Mouse (Mus musculus) mouse trophoblast stem cell (cell line): ENCODE data around the gene Gm4744.
"Not testable (repeated sequence)": the region's sequence is repeated elsewhere in the genome, so short reads cannot be mapped to it uniquely, and the experiment has no call there.

Source experiments
- in situ Hi-C, 2 experiments: fragments of 300-500 bp; cut with MseI, MboI; formaldehyde crosslinking; loops; 2 replicates in 1 of 2; 3 replicates in 1 of 2; pipeline ENCODE4 v1.15.1; 2025

Gm4744 gene

GRCm38 (mm10) chr6:40951770-40952169 lies at the start of gene Gm4744:
TSS of gene Gm4744 (minus strand) at chr6:40951870.
- in situ Hi-C loops: no loop called here

DNA sequence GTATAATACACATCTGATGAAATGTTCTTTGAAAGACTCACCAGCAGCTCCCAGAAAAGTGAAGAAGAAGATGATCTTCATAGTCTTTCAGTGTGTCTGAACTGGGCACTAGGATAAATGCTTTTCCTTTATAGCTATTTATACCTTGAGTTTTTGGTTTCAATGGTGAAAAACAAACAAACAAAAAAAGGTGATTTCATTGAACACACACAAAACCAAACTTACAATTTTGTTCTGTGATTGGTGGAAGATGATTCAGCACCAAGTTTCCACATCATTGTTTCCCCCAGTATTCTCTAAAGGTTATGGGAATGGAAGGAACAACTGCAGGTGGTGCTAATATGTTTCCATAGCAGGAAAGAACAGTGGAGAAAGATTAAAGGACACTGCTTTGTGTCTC lies 47.7 kb upstream of the Gm4744 start, which contains the start of gene Gm2663:
Gene Gm2663, minus strand, starts transcription at position 101 of the 400 bp plus-strand sequence.
- in situ Hi-C loops: not testable (repeated sequence)

DNA sequence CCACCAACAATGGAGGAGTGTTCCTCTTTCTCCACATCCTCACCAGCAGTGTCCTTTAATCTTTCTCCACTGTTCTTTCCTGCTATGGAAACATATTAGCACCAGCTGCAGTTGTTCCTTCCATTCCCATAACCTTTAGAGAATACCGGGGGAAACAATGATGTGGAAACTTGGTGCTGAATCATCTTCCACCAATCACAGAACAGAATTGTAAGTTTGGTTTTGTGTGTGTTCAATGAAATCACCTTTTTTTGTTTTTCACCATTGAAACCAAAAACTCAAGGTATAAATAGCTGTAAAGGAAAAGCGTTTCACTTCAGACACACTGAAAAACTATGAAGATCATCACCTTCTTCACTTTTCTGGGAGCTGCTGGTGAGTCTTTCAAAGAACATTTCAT lies 12.8 kb upstream of the Gm4744 start, which contains the start of gene 1810009J06Rik:
Gene 1810009J06Rik, plus strand, starts transcription at position 301 of the 400 bp plus-strand sequence.
- in situ Hi-C loops: not testable (repeated sequence)

DNA sequence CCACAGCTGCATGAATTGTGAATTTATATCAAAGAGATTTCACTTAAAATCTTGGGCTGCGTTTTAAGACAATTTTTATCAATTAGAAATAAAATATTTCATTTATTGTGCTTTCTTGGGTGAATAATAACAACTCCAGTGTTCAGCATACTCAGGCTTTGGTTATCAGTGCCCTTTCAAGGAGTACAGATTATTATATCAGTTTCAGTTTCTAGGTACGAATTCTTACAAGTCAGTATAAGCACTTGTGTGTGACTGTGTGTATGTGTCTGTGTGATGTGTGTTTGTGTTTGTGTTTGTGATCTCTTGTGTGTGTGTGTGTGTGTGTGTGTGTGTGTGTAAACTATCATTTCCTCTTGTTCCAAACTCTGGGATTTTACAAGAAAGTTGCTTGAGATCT lies 2.0 kb upstream of the Gm4744 start:
- in situ Hi-C loops: no loop called here

DNA sequence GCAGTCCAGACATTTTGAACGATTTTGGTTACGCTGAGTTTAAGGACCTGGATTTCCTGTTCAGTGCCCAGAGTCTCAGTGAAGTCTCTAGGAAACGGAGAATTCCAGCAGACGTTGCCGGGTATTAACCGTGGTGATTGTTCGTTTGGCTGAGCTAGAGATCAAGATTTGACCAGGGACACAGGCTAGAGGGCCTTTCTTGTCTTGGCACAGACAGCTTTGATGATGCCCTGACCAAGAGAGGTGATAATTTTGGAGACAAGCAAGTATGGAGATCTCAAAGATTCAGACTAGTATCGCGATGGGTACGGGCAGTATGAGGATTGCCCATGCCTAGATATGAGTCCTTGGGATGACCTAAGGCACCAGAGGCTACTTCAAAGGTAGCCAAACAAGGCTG lies 11.2 kb downstream of the Gm4744 start, which contains the start of gene 1700074P13Rik:
Gene 1700074P13Rik, minus strand, starts transcription at position 101 of the 400 bp plus-strand sequence.
- in situ Hi-C loops: no loop called here

- in situ Hi-C loops: no loop called here
Observed at GRCm38 (mm10) chr6:40919954-40920353, 31.7 kb downstream of the Gm4744 start.

DNA sequence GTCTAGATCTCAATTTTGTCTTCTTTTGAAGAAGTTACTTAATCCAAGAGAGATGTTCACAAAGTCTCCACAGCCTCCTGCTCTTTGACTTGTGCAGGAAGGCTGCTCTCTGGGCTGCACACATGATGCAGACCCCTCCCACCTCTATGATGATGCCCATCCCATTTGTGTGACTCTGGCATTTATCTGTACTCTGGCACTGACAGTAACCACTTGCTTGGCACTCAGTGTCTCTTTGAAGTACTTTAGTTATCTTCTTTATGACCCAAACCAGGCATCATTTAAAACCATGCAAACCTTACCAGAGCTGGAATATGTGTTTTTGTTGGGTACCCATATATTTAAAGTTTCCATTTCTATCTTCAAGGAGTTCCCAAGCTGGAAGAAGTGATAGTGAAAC lies 51.4 kb downstream of the Gm4744 start, which contains the start of gene Prss58:
Gene Prss58, minus strand, starts transcription at position 101 of the 400 bp plus-strand sequence.
- in situ Hi-C loops: no loop called here
